Mouse (Mus musculus): ENCODE results near the gene Prpf40b.

GRCm38 (mm10) chr15:99331341-99331740 is 36.5 kb downstream of the Prpf40b start:
- TF ChIP-seq CTCF (IDR thresholded peaks at IDR 0.05; ENCODE audit: extremely low read depth, insufficient read depth, low read length) = no peak
- TF ChIP-seq POLR2A (IDR thresholded peaks at IDR 0.05; ENCODE audit: extremely low read depth, insufficient read depth, low read length) = no peak

Data from cortical plate, adult 2 months (tissue).